Mouse (Mus musculus) granulocyte monocyte progenitor cell, adult 5-6 weeks (primary cell): Measurements from ENCODE around the gene Prpf6. TPM values are rescaled to one million over a fixed set of nuclear protein-coding genes. Genes with fewer than 3 reads are reported as not detected.
A peak's percentile ranks its signal among the peaks of the same experiment; 100 is the strongest.

ENCODE experiments used
- ATAC-seq: replicated peaks from 2 replicates; pipeline ENCODE4 v1.8.0; 2016; ENCODE audit warnings: mild to moderate bottlenecking, moderate TSS enrichment, inconsistent platforms; ENCODE audit not compliant: poor library complexity, severe bottlenecking
- total RNA-seq, 2 experiments: library from RNA; stranded (forward) in 1 of 2; stranded (reverse) in 1 of 2; fragments of 200-712, 200-1000 nt in 1 of 2; fragments of >200 nt in 1 of 2; fragmentation: Nextera tagmentation in 1 of 2; gene quantifications; 2 replicates each; pipeline ENCODE4 v1.2.3; 2014 to 2017

The Prpf6 gene
- total RNA-seq, 2 experiments from 2014 or later, result 30.8 to 71.6 TPM

GRCm38 (mm10) chr2:181593937-181594336 is 2.3 kb downstream of the Prpf6 start:
- ATAC-seq, result no peak; the same call in 1 of the 2 replicates

GRCm38 (mm10) chr2:181594946-181595696 is 3.5 kb downstream of the Prpf6 start:
- ATAC-seq, result no peak

GRCm38 (mm10) chr2:181596221-181596960 is 4.7 kb downstream of the Prpf6 start:
- ATAC-seq, result no peak

DNA sequence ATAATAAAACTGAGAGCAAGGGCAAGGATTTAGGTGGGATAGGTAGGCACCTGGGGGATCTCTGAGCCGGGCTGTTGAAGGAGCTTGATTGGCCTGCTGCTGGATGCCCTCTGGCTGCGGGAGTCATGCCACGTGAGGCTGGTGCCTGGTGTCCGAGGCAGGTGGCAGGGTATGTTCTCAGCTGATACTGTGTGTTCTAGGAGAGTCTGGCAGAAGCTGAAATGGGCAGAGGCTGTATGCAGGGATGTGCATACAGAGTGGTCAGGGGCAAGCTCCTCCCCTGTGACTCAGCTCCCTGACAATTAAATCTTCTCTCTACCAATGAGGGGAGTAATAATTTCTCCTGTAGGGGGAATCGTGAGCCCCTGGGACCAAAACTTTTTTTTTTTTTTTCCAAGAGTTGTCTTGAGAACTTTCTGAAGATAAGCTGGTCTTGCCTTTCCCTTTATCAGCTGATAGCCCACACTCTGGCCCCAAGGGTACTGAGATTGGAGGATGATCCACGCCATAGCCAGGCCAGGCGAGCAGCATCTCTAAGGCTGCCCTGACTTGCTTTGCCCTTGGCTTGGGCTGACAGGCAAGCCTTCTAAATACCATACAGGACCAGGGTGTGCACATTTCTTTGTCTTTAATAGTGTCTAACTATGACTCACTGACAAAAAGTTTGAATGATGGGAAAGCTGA is 5.9 kb downstream of the Prpf6 start:
- ATAC-seq, result peak; percentile 38

GRCm38 (mm10) chr2:181598454-181599351 is 7.0 kb downstream of the Prpf6 start, which contains the start of gene Samd10:
Gene Samd10, minus strand, starts transcription at chr2:181599212.
- peak; percentile 26 for ATAC-seq

DNA sequence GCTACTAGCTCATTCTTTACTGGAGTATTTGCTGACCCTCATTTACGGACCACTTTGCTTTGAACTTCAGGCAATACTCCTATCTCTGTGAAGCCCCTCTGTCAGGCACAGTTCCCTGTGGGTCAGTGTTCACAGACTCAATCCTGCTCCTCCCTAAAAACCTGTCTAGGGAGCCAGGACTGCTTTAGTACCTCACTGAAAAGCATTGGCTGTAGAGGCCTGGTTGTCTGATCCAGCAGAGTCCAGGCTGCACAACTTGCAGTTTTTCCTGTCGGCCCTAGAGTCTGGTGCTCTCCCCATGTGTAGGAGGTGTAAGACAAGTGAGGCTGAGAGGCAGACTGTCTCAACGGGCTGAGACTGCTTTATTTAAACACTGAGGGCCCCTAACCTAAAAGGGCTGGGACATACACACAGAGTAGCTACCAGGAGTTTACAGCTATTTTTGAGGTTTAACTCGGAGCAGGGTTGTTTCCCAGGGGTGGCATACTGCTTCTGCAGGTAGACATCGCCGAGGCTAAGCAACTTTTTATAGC is 8.6 kb downstream of the Prpf6 start:
- ATAC-seq, result no peak

DNA sequence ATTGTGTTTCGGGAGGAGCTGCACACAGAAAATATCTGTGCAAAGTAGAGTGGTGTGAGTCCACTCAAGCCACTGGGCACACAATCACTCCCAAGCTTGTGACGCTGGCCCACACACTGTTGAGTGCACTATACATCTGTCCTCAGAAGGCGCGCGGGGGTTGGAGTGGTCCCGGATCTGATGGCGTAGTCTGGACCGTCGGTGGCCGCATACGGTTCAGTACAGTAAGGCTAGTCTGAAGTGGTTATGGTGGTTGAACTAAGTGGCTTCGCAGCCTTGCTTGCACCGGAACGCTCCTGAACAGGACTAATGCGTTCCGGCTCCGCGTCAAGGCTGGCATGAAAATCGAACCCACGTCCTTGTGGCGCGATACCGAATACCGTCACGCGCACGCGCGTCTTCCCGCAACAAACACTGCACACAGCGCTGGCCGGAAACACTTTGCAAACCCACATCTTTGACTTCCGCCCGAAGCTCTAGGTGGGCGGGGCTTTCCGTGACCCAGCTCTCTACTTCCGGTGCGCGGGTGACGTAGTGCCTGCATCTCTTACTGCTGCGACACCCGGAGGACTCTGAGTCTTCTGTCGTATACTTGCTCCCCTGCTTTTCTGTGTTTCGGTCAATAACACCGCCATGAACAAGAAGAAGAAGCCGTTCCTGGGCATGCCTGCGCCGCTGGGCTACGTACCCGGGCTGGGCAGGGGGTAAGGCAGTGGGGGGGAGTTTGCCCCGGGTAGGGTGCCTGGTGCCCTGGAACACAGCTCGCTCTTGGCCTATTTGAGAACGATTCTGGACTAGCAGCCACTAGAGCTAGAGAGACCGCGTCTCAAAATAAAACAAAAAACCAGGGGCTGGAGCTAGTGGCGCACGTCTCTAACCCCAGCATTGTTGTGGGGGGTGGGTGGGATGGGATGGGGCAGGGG is 9.4 kb downstream of the Prpf6 start:
- peak; percentile 79 for ATAC-seq

DNA sequence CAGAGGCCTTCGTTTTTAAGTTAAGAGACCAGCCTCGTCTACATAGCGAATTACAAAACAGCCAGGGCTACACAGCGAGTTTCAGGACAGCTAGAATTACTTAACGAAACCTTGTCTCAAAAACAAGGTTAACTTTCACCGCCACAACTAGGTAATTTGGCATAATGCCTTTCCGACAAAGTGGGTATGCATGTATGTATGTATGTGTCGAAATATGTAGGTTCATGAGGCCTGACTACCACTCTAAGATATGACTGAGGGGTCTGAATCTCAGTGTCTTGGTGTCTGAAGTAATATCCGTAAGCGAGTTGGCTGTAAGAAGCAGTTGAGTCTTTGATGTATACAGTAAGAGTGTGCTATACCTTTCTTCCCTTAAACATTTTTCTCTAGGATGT is 10.1 kb downstream of the Prpf6 start:
- no peak for ATAC-seq

DNA sequence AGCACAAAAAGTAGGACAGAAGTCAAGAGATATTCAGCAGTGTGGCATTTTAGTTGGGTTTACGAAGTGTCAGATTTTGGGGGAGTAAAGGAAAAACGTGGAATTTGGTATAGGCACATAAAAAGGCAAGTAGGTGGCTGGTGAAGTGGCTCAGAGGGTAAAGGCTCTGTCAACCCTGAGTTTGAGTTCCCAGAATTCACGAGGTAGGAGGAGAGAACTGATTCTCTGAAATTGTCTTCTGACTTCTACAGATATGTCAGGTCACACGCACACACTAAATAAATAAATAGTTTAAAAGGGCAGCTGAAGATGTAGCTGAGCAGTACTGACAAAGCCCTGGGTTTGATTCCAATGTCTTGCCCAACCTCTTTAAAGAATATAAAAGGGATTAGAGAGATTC is 10.7 kb downstream of the Prpf6 start:
- ATAC-seq, result no peak

DNA sequence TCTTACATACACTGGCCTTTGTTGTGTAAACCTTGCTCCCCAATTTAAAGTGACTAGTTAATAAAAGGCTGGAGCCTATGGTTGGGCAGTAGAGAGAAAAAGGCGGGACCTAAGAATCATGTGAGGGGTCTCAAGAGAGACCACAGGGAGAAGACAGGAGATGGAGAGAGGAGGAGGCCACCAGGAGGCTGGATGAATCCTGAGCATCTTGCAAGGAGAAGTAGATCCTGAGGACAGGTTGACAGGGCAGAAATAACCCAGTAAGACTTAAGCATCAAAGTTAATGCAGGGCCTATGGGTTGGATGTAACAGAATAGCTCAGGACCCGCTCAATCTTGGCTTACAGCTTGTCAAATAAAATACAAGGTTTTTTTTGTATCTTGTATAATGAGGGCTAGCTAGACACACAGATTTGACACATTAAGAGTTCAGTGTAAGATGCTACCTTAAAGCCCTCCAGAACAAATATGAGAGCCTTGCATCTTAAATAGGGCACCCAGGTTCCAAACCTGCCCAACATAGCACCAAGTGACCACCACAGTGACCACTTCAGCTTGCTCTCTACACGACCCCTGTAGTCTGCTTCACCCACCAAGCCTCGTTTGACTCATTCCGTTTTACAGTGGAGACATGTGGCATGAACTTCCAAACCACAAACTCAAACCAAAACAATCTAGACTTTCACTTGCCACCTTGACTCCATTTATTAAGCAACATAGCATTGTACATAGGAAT is 27.3 kb downstream of the Prpf6 start:
- ATAC-seq, result no peak

- peak; percentile 50; the same call in 1 of the 2 replicates for ATAC-seq
Observed at GRCm38 (mm10) chr2:181623401-181623800, 31.7 kb downstream of the Prpf6 start.

GRCm38 (mm10) chr2:181628471-181628870 is 36.8 kb downstream of the Prpf6 start:
- ATAC-seq, result no peak

- ATAC-seq, result no peak
Observed at GRCm38 (mm10) chr2:181632624-181633023, 41.0 kb downstream of the Prpf6 start.

- ATAC-seq, result no peak
Observed at GRCm38 (mm10) chr2:181635865-181636264, 44.2 kb downstream of the Prpf6 start.

GRCm38 (mm10) chr2:181644361-181644760 is 52.7 kb downstream of the Prpf6 start:
- peak; percentile 89 for ATAC-seq

GRCm38 (mm10) chr2:181645666-181646065 is 54.0 kb downstream of the Prpf6 start:
- ATAC-seq, result no peak

GRCm38 (mm10) chr2:181646626-181647472 is 55.2 kb downstream of the Prpf6 start:
- no peak for ATAC-seq
